Mouse (Mus musculus) thymus, postnatal 25 days (tissue): Measurements from ENCODE around the gene Ankrd13b.
A peak's percentile ranks its signal among the peaks of the same experiment; 100 is the strongest.
"Not testable (repeated sequence)": the region's sequence is repeated elsewhere in the genome, so short reads cannot be mapped to it uniquely, and the experiment has no call there.

Experiments
- DNase-seq: peaks from one replicate; pipeline ENCODE4 v3.0.0; 2022

Gene Ankrd13b

GRCm38 (mm10) chr11:77489591-77490235 is at the start of gene Ankrd13b:
Ankrd13b (minus strand) TSS chr11:77489678.
- peak; percentile 62 for DNase-seq

GRCm38 (mm10) chr11:77532202-77532846 is 42.8 kb upstream of the Ankrd13b start:
- no peak for DNase-seq

- no peak for DNase-seq
Measured at GRCm38 (mm10) chr11:77530862-77531261, 41.4 kb upstream of the Ankrd13b start.

GRCm38 (mm10) chr11:77529644-77530043 is 40.2 kb upstream of the Ankrd13b start:
- no peak for DNase-seq

GRCm38 (mm10) chr11:77528420-77528819 is 38.9 kb upstream of the Ankrd13b start:
- not testable (repeated sequence) for DNase-seq

- no peak for DNase-seq
Measured at GRCm38 (mm10) chr11:77525804-77526486, 36.5 kb upstream of the Ankrd13b start.

GRCm38 (mm10) chr11:77520601-77521529 is 31.4 kb upstream of the Ankrd13b start:
- DNase-seq = peak; percentile 70

GRCm38 (mm10) chr11:77519043-77519442 is 29.6 kb upstream of the Ankrd13b start, which contains the start of gene Gm10392:
Gm10392 (minus strand) TSS chr11:77519198.
- peak; percentile 81 for DNase-seq

GRCm38 (mm10) chr11:77518051-77518798 is 28.7 kb upstream of the Ankrd13b start:
- peak; percentile 62 for DNase-seq

GRCm38 (mm10) chr11:77516553-77517425 is 27.3 kb upstream of the Ankrd13b start:
- DNase-seq = no peak

- DNase-seq = peak; percentile 58
Measured at GRCm38 (mm10) chr11:77515637-77516552, 26.4 kb upstream of the Ankrd13b start, which contains the start of gene Trp53i13. Trp53i13 (minus strand) TSS chr11:77515980.

GRCm38 (mm10) chr11:77514832-77515636 is 25.6 kb upstream of the Ankrd13b start, which contains the start of gene Abhd15:
Abhd15 (plus strand) TSS chr11:77515121.
- DNase-seq = peak; percentile 75

GRCm38 (mm10) chr11:77514281-77514831 is 24.9 kb upstream of the Ankrd13b start:
- no peak for DNase-seq

- no peak for DNase-seq
Measured at GRCm38 (mm10) chr11:77513811-77514170, 24.3 kb upstream of the Ankrd13b start.

GRCm38 (mm10) chr11:77512891-77513810 is 23.7 kb upstream of the Ankrd13b start:
- peak; percentile 90 for DNase-seq

- no peak for DNase-seq
Measured at GRCm38 (mm10) chr11:77511336-77511735, 21.9 kb upstream of the Ankrd13b start.
